Mouse (Mus musculus): Measurements from ENCODE around the gene Gabpa. TPM values are rescaled to one million over a fixed set of nuclear protein-coding genes. Genes with fewer than 3 reads are reported as not detected.

Gabpa gene
- total RNA-seq (2023), result 39.6 to 48.4 TPM (median 43.9 TPM) in 4 replicates

GRCm38 (mm10) chr16:84834745-84835440 lies at the start of gene Gabpa:
Gene Gabpa (plus strand): TSS chr16:84834925.

GRCm38 (mm10) chr16:84835441-84835822 lies 707 bp downstream of the Gabpa start, which contains the start of gene Atp5j:
Gene Atp5j (minus strand): TSS chr16:84835625.

Other genes with a start within 250 kb of the Gabpa start
- 18.6 to 24.7 TPM (median 21.4 TPM) in 4 replicates for gene Mrpl39, start 99.2 kb upstream of the Gabpa start, total RNA-seq (2023)
- gene Jam2, start 60.8 kb upstream of the Gabpa start, total RNA-seq (2023), result not detected in 4 replicates
- 109 to 134 TPM (median 126 TPM) in 4 replicates for gene Atp5j, start 700 bp downstream of the Gabpa start, total RNA-seq (2023)

All from B cell, adult 62 days (primary cell).